Mouse (Mus musculus): ENCODE results near the gene D7Ertd443e. TPM values are rescaled to one million over a fixed set of nuclear protein-coding genes. Genes with fewer than 3 reads are reported as not detected.
A peak's percentile ranks its signal among the peaks of the same experiment; 100 is the strongest.

Gene D7Ertd443e
- total and polyA plus RNA-seq, 2 experiments from 2014 or later = 0.30 to 0.57 TPM

DNA sequence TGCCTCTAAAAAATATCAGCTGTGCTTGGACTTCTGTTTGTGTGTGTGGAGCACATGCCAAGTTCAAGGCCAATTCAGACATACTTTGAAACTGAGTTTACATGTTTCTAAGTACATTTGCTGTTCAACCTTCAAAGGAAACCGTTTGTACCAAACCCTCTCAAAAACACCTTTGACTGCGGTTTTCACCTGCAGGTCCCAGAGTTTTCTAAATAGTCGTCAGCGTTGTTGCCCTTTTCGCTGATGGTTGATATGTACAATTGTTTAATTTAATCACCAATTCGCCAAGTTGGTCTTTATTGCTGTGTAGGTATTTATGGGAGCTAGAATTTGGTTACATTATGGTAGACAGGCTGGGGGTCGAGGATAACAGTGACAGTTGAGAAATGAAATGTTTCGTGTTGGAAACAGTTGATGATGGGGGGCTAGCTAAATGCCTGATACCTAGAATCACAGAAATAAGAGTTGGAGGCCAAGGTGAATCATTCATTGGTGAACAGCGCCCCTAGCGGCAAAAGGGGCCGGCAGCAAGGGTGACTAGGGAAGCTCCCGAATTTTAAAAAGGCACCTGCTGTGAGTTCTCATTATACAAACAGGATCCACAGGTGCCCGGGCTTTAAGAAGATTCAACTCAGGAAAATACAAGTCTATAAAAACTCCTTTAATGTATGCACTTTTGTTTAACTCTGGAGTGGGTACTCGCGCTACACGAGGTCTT is 161.9 kb downstream of the D7Ertd443e start:
- TF ChIP-seq CTCF (IDR thresholded peaks at IDR 0.05; ENCODE audit: low read depth) (peak; percentile 78), EP300 (IDR thresholded peaks at IDR 0.05; ENCODE audit: low read depth) (no peak)
- peaks cover 17% of the 10 kb centered on the region for H3K27me3 ChIP-seq (ENCODE audit: control insufficient read depth, insufficient read depth, low read length)
- peaks cover 6% of the 10 kb centered on the region; the same call in 1 of the 2 replicates for H3K4me1 ChIP-seq (ENCODE audit: control insufficient read depth, insufficient read depth)
- H3K9ac ChIP-seq (replicated peaks; ENCODE audit: low read depth, low read length) = no peak overlapping the region
- peak overlapping the region; percentile 91 for H3K4me2 ChIP-seq (ENCODE audit: low read depth, low read length)
- peak overlapping the region; percentile 58 for H3K4me3 ChIP-seq (ENCODE audit: low read depth, low read length)
- ATAC-seq (ENCODE audit: insufficient read depth, low read depth) = no peak
- H3K27ac ChIP-seq (ENCODE audit: low read depth) = no peak overlapping the region
- no peaks in the 10 kb centered on the region for H3K9me3 ChIP-seq (replicated peaks; ENCODE audit: control insufficient read depth, low read length)
- DNase-seq (ENCODE audit: low spot score) = peak; percentile 61
- H3K36me3 ChIP-seq (replicated peaks; ENCODE audit: control insufficient read depth, insufficient read depth, low read length) = no peaks in the 10 kb centered on the region
- 27% methylated on average over 16 of the region's 16 CpGs for WGBS

Other genes starting within 250 kb of the D7Ertd443e start
- 4.6 and 6.5 TPM in 2 replicates for gene Adam12, start 153.5 kb downstream of the D7Ertd443e start, total RNA-seq (2014; rRNA removed; ENCODE audit: low replicate concordance)
- 0.96 and 1.0 TPM in 2 replicates for gene Adam12, start 153.5 kb downstream of the D7Ertd443e start, polyA plus RNA-seq (2015; fragmentation: Nextera tagmentation; extraction: Ambion mirVana)

Measured in heart, postnatal 0 days (tissue).